Mouse (Mus musculus) heart, postnatal 0 days (tissue): ENCODE results near the gene Zfp692. TPM values are rescaled to one million over a fixed set of nuclear protein-coding genes. Genes with fewer than 3 reads are reported as not detected.

Source experiments
- ATAC-seq: fragments of 200-750 bp; cut with Nextera tagmentation; 2 replicates; pipeline ENCODE4 v1.8.0; 2017; ENCODE audit warnings: low read depth, moderate number of reproducible peaks, moderate library complexity; ENCODE audit not compliant: insufficient read depth
- DNase-seq: peaks from one replicate; pipeline ENCODE4 v3.0.0-alpha.2; 2016; ENCODE audit warnings: low spot score
- H3K27ac ChIP-seq: fragments of 300-500 bp; sonication (generic); 2 replicates; pipeline ENCODE4 v1.5.1; 2014; ENCODE audit warnings: low read depth, mild to moderate bottlenecking
- H3K27me3 ChIP-seq: fragments of 300-500 bp; sonication (generic); 2 replicates; pipeline ENCODE4 v1.6.1; 2014; ENCODE audit warnings: low read length, mixed read lengths; ENCODE audit not compliant: control insufficient read depth, insufficient read depth
- H3K36me3 ChIP-seq: fragments of 300-500 bp; sonication (generic); replicated peaks from 2 replicates; pipeline ENCODE4 v1.6.1; 2014; ENCODE audit warnings: low read length, mixed read lengths; ENCODE audit not compliant: control insufficient read depth, insufficient read depth
- H3K4me1 ChIP-seq: fragments of 300-500 bp; sonication (generic); 2 replicates; pipeline ENCODE4 v1.6.1; 2014; ENCODE audit warnings: antibody characterized with exemption; ENCODE audit not compliant: control insufficient read depth, insufficient read depth
- H3K4me2 ChIP-seq: fragments of 300-500 bp; sonication (generic); 2 replicates; pipeline ENCODE4 v1.6.1; 2014; ENCODE audit warnings: low read depth, mild to moderate bottlenecking, low read length, moderate library complexity
- H3K4me3 ChIP-seq: fragments of 300-500 bp; sonication (generic); 2 replicates; pipeline ENCODE4 v1.5.1; 2014; ENCODE audit warnings: low read depth, low read length
- H3K9ac ChIP-seq: fragments of 300-500 bp; sonication (generic); replicated peaks from 2 replicates; pipeline ENCODE4 v1.6.1; 2014; ENCODE audit warnings: low read depth, low read length, mixed read lengths
- H3K9me3 ChIP-seq: fragments of 300-500 bp; sonication (generic); replicated peaks from 2 replicates; pipeline ENCODE4 v1.6.1; 2016; ENCODE audit warnings: low read length; ENCODE audit not compliant: control insufficient read depth
- CTCF ChIP-seq: IDR thresholded peaks from 2 replicates; pipeline ENCODE4 v1.5.1; 2016; ENCODE audit warnings: antibody characterized with exemption, control low read depth, low read depth
- EP300 ChIP-seq: IDR thresholded peaks from 2 replicates; pipeline ENCODE4 v1.6.1; 2016; ENCODE audit warnings: antibody characterized with exemption, low read depth
- WGBS: fragments of 180-500 bp; shearing (Covaris S2); extraction: QIAGEN DNeasy Blood & Tissue Kit; methylation state at CpG from one replicate; pipeline ENCODE4 v1.1.7; 2014; 5-methylcytosine and 5-hydroxymethylcytosine counted together
- polyA plus RNA-seq: library from polyadenylated mRNA; unstranded; fragments of >200 nt; fragmentation: Nextera tagmentation; extraction: Ambion mirVana; gene quantifications from 2 replicates; pipeline ENCODE4 v1.2.1, GENCODE M21; 2015
- total RNA-seq: library from RNA; depleted of rRNA; stranded (reverse); fragments of >200 nt; gene quantifications from 2 replicates; pipeline ENCODE4 v1.2.3, GENCODE M21; 2014; ENCODE audit warnings: low replicate concordance

Gene Zfp692
- total and polyA plus RNA-seq, 2 experiments from 2014 or later: 5.0 to 12.6 TPM

- ATAC-seq (peak; percentile 99), DNase-seq (peak; percentile 97)
- no peak for TF ChIP-seq CTCF
- TF ChIP-seq EP300: no peak
- Histone ChIP-seq H3K9me3 (peaks cover 3% of the 10 kb centered on the region; the same call in 1 of the 2 replicates), H3K27ac (peak overlapping the region; percentile 97), H3K4me2 (peak overlapping the region; percentile 85), H3K9ac (peak overlapping the region; percentile 73), H3K36me3 (peaks cover 40% of the 10 kb centered on the region), H3K4me1 (peaks cover 19% of the 10 kb centered on the region), H3K27me3 (no peaks in the 10 kb centered on the region), H3K4me3 (peak overlapping the region; percentile 67)
- WGBS: under 1% methylated on average over 63 of the region's 63 CpGs
Observed at GRCm38 (mm10) chr11:58322824-58323569, 16.1 kb downstream of the Zfp692 start.

- Histone ChIP-seq H3K4me1 (peaks cover 19% of the 10 kb centered on the region), H3K4me2 (peak overlapping the region; percentile 85), H3K27ac (peak overlapping the region; percentile 97), H3K9me3 (peaks cover 3% of the 10 kb centered on the region; the same call in 1 of the 2 replicates), H3K27me3 (no peaks in the 10 kb centered on the region), H3K4me3 (peak overlapping the region; percentile 67), H3K9ac (peak overlapping the region; percentile 73), H3K36me3 (peaks cover 33% of the 10 kb centered on the region)
- ATAC-seq (peak; percentile 5; the same call in 1 of the 2 replicates), DNase-seq (peak; percentile 32)
- WGBS: 13% methylated on average over 24 of the region's 24 CpGs
- no peak for TF ChIP-seq CTCF
- no peak for TF ChIP-seq EP300
Observed at GRCm38 (mm10) chr11:58323570-58324340, 16.9 kb downstream of the Zfp692 start.

GRCm38 (mm10) chr11:58324614-58325229 lies 17.9 kb downstream of the Zfp692 start:
- H3K9me3 ChIP-seq: peaks cover 3% of the 10 kb centered on the region; the same call in 1 of the 2 replicates
- H3K27me3 ChIP-seq: no peaks in the 10 kb centered on the region
- WGBS: 79% methylated on average over 3 of the region's 3 CpGs
- no peak for DNase-seq
- H3K36me3 ChIP-seq: peaks cover 26% of the 10 kb centered on the region
- peaks cover 27% of the 10 kb centered on the region for H3K4me1 ChIP-seq
- no peak overlapping the region for H3K27ac ChIP-seq
- no peak overlapping the region for H3K9ac ChIP-seq
- no peak overlapping the region for H3K4me3 ChIP-seq
- no peak overlapping the region for H3K4me2 ChIP-seq
- TF ChIP-seq EP300: no peak
- TF ChIP-seq CTCF: no peak
- ATAC-seq: no peak

GRCm38 (mm10) chr11:58326781-58327180 lies 19.9 kb downstream of the Zfp692 start:
- Histone ChIP-seq H3K4me2 (no peak overlapping the region), H3K27me3 (no peaks in the 10 kb centered on the region), H3K9me3 (peaks cover 3% of the 10 kb centered on the region; the same call in 1 of the 2 replicates), H3K36me3 (peaks cover 16% of the 10 kb centered on the region), H3K9ac (no peak overlapping the region), H3K27ac (no peak overlapping the region), H3K4me3 (no peak overlapping the region), H3K4me1 (peaks cover 24% of the 10 kb centered on the region)
- 95% methylated on average over 3 of the region's 3 CpGs for WGBS
- ATAC-seq (no peak), DNase-seq (no peak)
- TF ChIP-seq CTCF (0 out of 2 replicates have a peak, but pooled peaks have one; percentile 3), EP300 (no peak)

- peaks cover 38% of the 10 kb centered on the region for H3K4me1 ChIP-seq
- H3K27ac ChIP-seq: peak overlapping the region; percentile 79
- peak overlapping the region; percentile 83 for H3K4me3 ChIP-seq
- DNase-seq (no peak), ATAC-seq (peak; percentile 9)
- H3K36me3 ChIP-seq: peaks cover 18% of the 10 kb centered on the region
- 0% methylated on average over 21 of the region's 21 CpGs for WGBS
- TF ChIP-seq EP300 (no peak), CTCF (no peak)
- H3K9me3 ChIP-seq: peaks cover 3% of the 10 kb centered on the region; the same call in 1 of the 2 replicates
- peak overlapping the region; percentile 76 for H3K4me2 ChIP-seq
- H3K27me3 ChIP-seq: no peaks in the 10 kb centered on the region
- peak overlapping the region; percentile 84 for H3K9ac ChIP-seq
Observed at GRCm38 (mm10) chr11:58329906-58330275, 23.0 kb downstream of the Zfp692 start.
